Mouse (Mus musculus) kidney, postnatal 10 days (tissue): ENCODE measurements around the gene Foxc1.

ENCODE experiments used
- DNase-seq: peaks from one replicate; pipeline ENCODE4 v3.0.0; 2021; ENCODE audit warnings: mixed read lengths

Gene Foxc1

GRCm38 (mm10) chr13:31849258-31849971 is 43.0 kb downstream of the Foxc1 start:
- no peak for DNase-seq

GRCm38 (mm10) chr13:31853564-31853963 is 47.1 kb downstream of the Foxc1 start:
- no peak for DNase-seq

GRCm38 (mm10) chr13:31854000-31854399 is 47.6 kb downstream of the Foxc1 start:
- no peak for DNase-seq

GRCm38 (mm10) chr13:31860200-31860599 is 53.8 kb downstream of the Foxc1 start:
- DNase-seq, result no peak
